Mouse (Mus musculus): ENCODE measurements at regions not wholly inside any gene's neighbourhood (a gene's known extent, or its start where the extent isn't known, plus 50 kb on each side); places are given as distances from the start of the nearest gene placed in this dataset.

- intact Hi-C loops (cut with DNase I): no loop called here
- no peak for DNase-seq (ENCODE audit: extremely low spot score in 1 of 2, low spot score in 2 of 2)
These were observed 380.7 kb upstream of the Chrm3 start for GRCm38 (mm10) chr13:10741391-10741790.

GRCm38 (mm10) chr13:10725745-10726171 lies 365.1 kb upstream of the Chrm3 start:
- intact Hi-C loops (cut with DNase I): no loop called here
- no peak for DNase-seq (ENCODE audit: extremely low spot score in 1 of 2, low spot score in 2 of 2)

GRCm38 (mm10) chr13:10725335-10725734 lies 364.7 kb upstream of the Chrm3 start:
- no peak for DNase-seq (ENCODE audit: extremely low spot score in 1 of 2, low spot score in 2 of 2)
- intact Hi-C loops (cut with DNase I): no loop called here

- intact Hi-C loops (cut with DNase I): no loop called here
- DNase-seq (ENCODE audit: extremely low spot score in 1 of 2, low spot score in 2 of 2): peak in 1 of 2 experiments; percentile 21
These were observed 360.0 kb upstream of the Chrm3 start for GRCm38 (mm10) chr13:10720639-10721038.

GRCm38 (mm10) chr13:10711451-10711850 lies 350.8 kb upstream of the Chrm3 start:
- no peak for DNase-seq (ENCODE audit: extremely low spot score in 1 of 2, low spot score in 2 of 2)
- intact Hi-C loops (cut with DNase I): no loop called here

GRCm38 (mm10) chr13:10710909-10711308 lies 350.3 kb upstream of the Chrm3 start:
- intact Hi-C loops (cut with DNase I): no loop called here

GRCm38 (mm10) chr13:10697146-10697545 lies 336.5 kb upstream of the Chrm3 start:
- no peak for DNase-seq (ENCODE audit: extremely low spot score in 1 of 2, low spot score in 2 of 2)
- intact Hi-C loops (cut with DNase I): no loop called here

More at GRCm38 (mm10) chr13:10710909-10711308, 350.3 kb upstream of the Chrm3 start:
- DNase-seq (ENCODE audit: extremely low spot score in 1 of 2, low spot score in 2 of 2): no peak

GRCm38 (mm10) chr13:10696181-10696977 lies 335.7 kb upstream of the Chrm3 start:
- DNase-seq (ENCODE audit: extremely low spot score in 1 of 2, low spot score in 2 of 2): peak in 1 of 2 experiments; percentile 20
- intact Hi-C loops (cut with DNase I): no loop called here

- DNase-seq (ENCODE audit: extremely low spot score in 1 of 2, low spot score in 2 of 2): no peak
- intact Hi-C loops (cut with DNase I): no loop called here
These were observed 330.7 kb upstream of the Chrm3 start for GRCm38 (mm10) chr13:10691307-10691706.

GRCm38 (mm10) chr13:10687379-10687778 lies 326.7 kb upstream of the Chrm3 start:
- DNase-seq (ENCODE audit: extremely low spot score in 1 of 2, low spot score in 2 of 2): peak in 1 of 2 experiments; percentile 14
- intact Hi-C loops (cut with DNase I): no loop called here

GRCm38 (mm10) chr13:10654086-10654422 lies 293.4 kb upstream of the Chrm3 start:
- intact Hi-C loops (cut with DNase I): no loop called here
- no peak for DNase-seq (ENCODE audit: extremely low spot score in 1 of 2, low spot score in 2 of 2)

- DNase-seq (ENCODE audit: extremely low spot score in 1 of 2, low spot score in 2 of 2): peak; percentile 19 to 32
- intact Hi-C loops (cut with DNase I): no loop called here
These were observed 292.9 kb upstream of the Chrm3 start for GRCm38 (mm10) chr13:10653376-10654085.

GRCm38 (mm10) chr13:10636859-10637258 lies 276.2 kb upstream of the Chrm3 start:
- peak; percentile 6 to 14 for DNase-seq (ENCODE audit: extremely low spot score in 1 of 2, low spot score in 2 of 2)
- intact Hi-C loops (cut with DNase I): no loop called here

- DNase-seq (ENCODE audit: extremely low spot score in 1 of 2, low spot score in 2 of 2): no peak
- intact Hi-C loops (cut with DNase I): no loop called here
These were observed 269.8 kb upstream of the Chrm3 start for GRCm38 (mm10) chr13:10630467-10630866.

- DNase-seq (ENCODE audit: extremely low spot score in 1 of 2, low spot score in 2 of 2): no peak
These were observed 259.0 kb upstream of the Chrm3 start for GRCm38 (mm10) chr13:10619661-10620060.

GRCm38 (mm10) chr13:10618421-10618954 lies 257.8 kb upstream of the Chrm3 start:
- intact Hi-C loops (cut with DNase I): no loop called here
- no peak for DNase-seq (ENCODE audit: extremely low spot score in 1 of 2, low spot score in 2 of 2)

More at GRCm38 (mm10) chr13:10619661-10620060, 259.0 kb upstream of the Chrm3 start:
- intact Hi-C loops (cut with DNase I): no loop called here

- intact Hi-C loops (cut with DNase I): no loop called here
- no peak for DNase-seq (ENCODE audit: extremely low spot score in 1 of 2, low spot score in 2 of 2)
These were observed 214.3 kb upstream of the Chrm3 start for GRCm38 (mm10) chr13:10574951-10575350.

- DNase-seq (ENCODE audit: extremely low spot score in 1 of 2, low spot score in 2 of 2): no peak
- intact Hi-C loops (cut with DNase I): no loop called here
These were observed 206.2 kb upstream of the Chrm3 start for GRCm38 (mm10) chr13:10566825-10567224.

GRCm38 (mm10) chr13:10557559-10557958 lies 196.9 kb upstream of the Chrm3 start:
- intact Hi-C loops (cut with DNase I): no loop called here
- DNase-seq (ENCODE audit: extremely low spot score in 1 of 2, low spot score in 2 of 2): no peak

GRCm38 (mm10) chr13:10554595-10554994 lies 193.9 kb upstream of the Chrm3 start:
- intact Hi-C loops (cut with DNase I): no loop called here
- no peak for DNase-seq (ENCODE audit: extremely low spot score in 1 of 2, low spot score in 2 of 2)
